Mouse (Mus musculus) heart, postnatal 4 days (tissue): Measurements from ENCODE around the gene Abat. TPM values are rescaled to one million over a fixed set of nuclear protein-coding genes. Genes with fewer than 3 reads are reported as not detected.

Experiments
- microRNA-seq, 2 experiments: library from miRNA; unstranded; fragments of <30 nt; microRNA quantifications; one replicate each; pipeline ENCODE4 v1.2.0; 2021 to 2022
- total RNA-seq, 2 experiments: library from RNA; stranded (reverse); gene quantifications; 2 replicates each; pipeline ENCODE4 v1.2.3; 2021

The Abat gene
- total RNA-seq, 2 experiments from 2014 or later = 6.3 to 7.6 TPM

Small RNA genes lying within 50 kb of the gene (microRNA-seq; reads per million reads assigned to microRNA genes)
- gene Gm22137 = 0 reads per million in 2 experiments

Other genes with a start within 250 kb of the Abat start
- not detected for gene Tmem114, start 88.3 kb upstream of the Abat start, total RNA-seq
- 10 to 100 TPM; 30.3 to 34.3 TPM for gene Mettl22, start 42.6 kb upstream of the Abat start, total RNA-seq
- gene Pmm2, start 124.2 kb downstream of the Abat start, total RNA-seq = 10 to 100 TPM; 36.5 to 39.0 TPM
- 10 to 100 TPM; 12.7 to 13.1 TPM for gene Tmem186, start 124.3 kb downstream of the Abat start, total RNA-seq
- gene Carhsp1, start 158.7 kb downstream of the Abat start, total RNA-seq = 10 to 100 TPM; 52.8 to 56.0 TPM
- not detected for gene Gm5767, start 167.3 kb downstream of the Abat start, total RNA-seq